In genomic region chr6:48772030-48772429, GRCm38 (mm10) we compare ENCODE assay signal across 9 mouse cellular contexts. TPM values are rescaled to one million over a fixed set of nuclear protein-coding genes. Genes with fewer than 3 reads are reported as not detected.
DNase-seq lines count a peak whose midpoint lies in the region; ATAC-seq and TF ChIP-seq lines count a peak whose summit lies in the region.
"Had no signal": no experiment of that assay in that cellular context is flagged by ENCODE, and none has a peak within 500 bp of the region (broad histone marks: within the 10 kb centered on the region; RNA-seq: fewer than 3 reads in every experiment).

No protein-coding gene starts in this region.

- 0 out of 2 replicates have a peak, but pooled peaks have one; percentile 44 for ATAC-seq in embryonic facial prominence, embryonic 14.5 days (ENCODE audit: low read depth)
- peak; percentile 75 for ATAC-seq in heart, postnatal 0 days (ENCODE audit: insufficient read depth, low read depth)
- ATAC-seq in lung, embryonic 14.5 days (ENCODE audit: insufficient read depth) = peak; percentile 68

- no peak overlapping the region for H3K9ac ChIP-seq in embryonic facial prominence, embryonic 14.5 days (ENCODE audit: low read depth, low read length)
- H3K9ac ChIP-seq in heart, postnatal 0 days (replicated peaks; ENCODE audit: low read depth, low read length) = no peak overlapping the region
- H3K9ac ChIP-seq in lung, embryonic 14.5 days = no peak overlapping the region
- H3K9ac ChIP-seq: embryonic facial prominence, embryonic 13.5 days had no signal

- no peak overlapping the region for H3K4me3 ChIP-seq in embryonic facial prominence, embryonic 14.5 days (ENCODE audit: low read depth, low read length)
- H3K4me3 ChIP-seq in heart, postnatal 0 days (ENCODE audit: low read depth, low read length) = no peak overlapping the region
- no peak overlapping the region for H3K4me3 ChIP-seq in lung, embryonic 14.5 days (ENCODE audit: low read depth, low read length)
- H3K4me3 ChIP-seq: embryonic facial prominence, embryonic 13.5 days had no signal

- no peaks in the 10 kb centered on the region for H3K4me1 ChIP-seq in embryonic facial prominence, embryonic 14.5 days (ENCODE audit: control insufficient read depth, insufficient read depth, low read length)
- H3K4me1 ChIP-seq in heart, postnatal 0 days (ENCODE audit: control insufficient read depth, insufficient read depth) = no peaks in the 10 kb centered on the region
- H3K4me1 ChIP-seq in lung, embryonic 14.5 days (ENCODE audit: insufficient read depth) = no peaks in the 10 kb centered on the region
- H3K4me1 ChIP-seq: embryonic facial prominence, embryonic 13.5 days had no signal

- no peak overlapping the region for H3K27ac ChIP-seq in embryonic facial prominence, embryonic 14.5 days (replicated peaks; ENCODE audit: low read depth, low read length)
- H3K27ac ChIP-seq in heart, postnatal 0 days (ENCODE audit: low read depth) = no peak overlapping the region
- no peak overlapping the region for H3K27ac ChIP-seq in lung, embryonic 14.5 days (ENCODE audit: low read depth)
- H3K27ac ChIP-seq: embryonic facial prominence, embryonic 13.5 days had no signal

- WGBS in embryonic facial prominence, embryonic 14.5 days = 11% methylated on average over 8 of the region's 8 CpGs
- WGBS in heart, postnatal 0 days = 7% methylated on average over 8 of the region's 8 CpGs
- WGBS in lung, embryonic 14.5 days = 10% methylated on average over 8 of the region's 8 CpGs

- peak; percentile 89 for TF ChIP-seq CTCF in heart, postnatal 0 days (IDR thresholded peaks at IDR 0.05; ENCODE audit: low read depth)
- peak; percentile 93 for TF ChIP-seq CTCF in lung, embryonic 14.5 days (IDR thresholded peaks at IDR 0.05; ENCODE audit: low read depth)

- no peak for TF ChIP-seq EP300 in heart, postnatal 0 days (IDR thresholded peaks at IDR 0.05; ENCODE audit: low read depth)

- peak; percentile 89 to 90 for DNase-seq in B cell, adult 2 months
- peak; percentile 83 for DNase-seq in adrenal gland, postnatal 25 days
- peak; percentile 78 for DNase-seq in embryonic facial prominence, embryonic 14.5 days (ENCODE audit: low spot score)
- peak; percentile 79 for DNase-seq in heart, postnatal 0 days (ENCODE audit: low spot score)
- DNase-seq in kidney, postnatal 4 days = peak; percentile 90 to 91
- peak; percentile 88 for DNase-seq in lung, embryonic 14.5 days
- DNase-seq in ovary, adult 18-20 months (ENCODE audit: low spot score) = peak; percentile 49
- peak; percentile 62 to 71 for DNase-seq in thymus, adult 18-20 months

- no peaks in the 10 kb centered on the region for H3K27me3 ChIP-seq in embryonic facial prominence, embryonic 14.5 days (replicated peaks; ENCODE audit: control insufficient read depth, insufficient read depth, low read length)
- no peaks in the 10 kb centered on the region for H3K27me3 ChIP-seq in heart, postnatal 0 days (ENCODE audit: control insufficient read depth, insufficient read depth, low read length)
- H3K27me3 ChIP-seq in lung, embryonic 14.5 days (ENCODE audit: insufficient read depth, low read length) = no peaks in the 10 kb centered on the region
- H3K27me3 ChIP-seq: embryonic facial prominence, embryonic 13.5 days had no signal

- no peaks in the 10 kb centered on the region for H3K9me3 ChIP-seq in embryonic facial prominence, embryonic 14.5 days (ENCODE audit: control insufficient read depth, low read length)
- H3K9me3 ChIP-seq in heart, postnatal 0 days (replicated peaks; ENCODE audit: control insufficient read depth, low read length) = no peaks in the 10 kb centered on the region
- H3K9me3 ChIP-seq in lung, embryonic 14.5 days (ENCODE audit: low read depth, low read length) = no peaks in the 10 kb centered on the region
- H3K9me3 ChIP-seq: embryonic facial prominence, embryonic 13.5 days had no signal

- peak overlapping the region; percentile 28; the same call in 1 of the 2 replicates for H3K4me2 ChIP-seq in embryonic facial prominence, embryonic 14.5 days (ENCODE audit: low read depth, low read length)
- no peak overlapping the region for H3K4me2 ChIP-seq in heart, postnatal 0 days (ENCODE audit: low read depth, low read length)
- H3K4me2 ChIP-seq in lung, embryonic 14.5 days = no peak overlapping the region
- H3K4me2 ChIP-seq: embryonic facial prominence, embryonic 13.5 days had no signal

- no peaks in the 10 kb centered on the region for H3K36me3 ChIP-seq in embryonic facial prominence, embryonic 14.5 days (ENCODE audit: control insufficient read depth, insufficient read depth, low read length)
- H3K36me3 ChIP-seq in heart, postnatal 0 days (replicated peaks; ENCODE audit: control insufficient read depth, insufficient read depth, low read length) = no peaks in the 10 kb centered on the region
- no peaks in the 10 kb centered on the region for H3K36me3 ChIP-seq in lung, embryonic 14.5 days (ENCODE audit: insufficient read depth)
- H3K36me3 ChIP-seq: embryonic facial prominence, embryonic 13.5 days had no signal

RNA-seq across cellular contexts. Expression of gene Gimap3, which starts 1.4 kb away (rescaled TPM):
- 2.4 and 3.5 TPM in 2 replicates for total RNA-seq in adrenal gland, postnatal 25 days (2021)
- not detected in 2 replicates for polyA plus RNA-seq in embryonic facial prominence, embryonic 14.5 days (2014; fragmentation: Nextera tagmentation; extraction: Ambion mirVana)
- not detected in 2 replicates for total RNA-seq in heart, postnatal 0 days (2014; rRNA removed; ENCODE audit: low replicate concordance)
- 0.08 TPM in 1 of 2 replicates, not detected in the other for polyA plus RNA-seq in heart, postnatal 0 days (2015; fragmentation: Nextera tagmentation; extraction: Ambion mirVana)
- not detected in 2 replicates for polyA plus RNA-seq in lung, embryonic 14.5 days (2014; fragmentation: Nextera tagmentation; extraction: Ambion mirVana)
- polyA plus RNA-seq: embryonic facial prominence, embryonic 13.5 days had no signal

RNA-seq across cellular contexts. Expression of gene Gimap5, which starts 26.0 kb away (rescaled TPM):
- total RNA-seq in adrenal gland, postnatal 25 days (2021) = 10.5 and 16.2 TPM in 2 replicates
- 5.2 and 5.3 TPM in 2 replicates for polyA plus RNA-seq in embryonic facial prominence, embryonic 14.5 days (2014; fragmentation: Nextera tagmentation; extraction: Ambion mirVana)
- total RNA-seq in heart, postnatal 0 days (2014; rRNA removed; ENCODE audit: low replicate concordance) = 8.4 and 46.7 TPM in 2 replicates
- 8.4 and 12.2 TPM in 2 replicates for polyA plus RNA-seq in heart, postnatal 0 days (2015; fragmentation: Nextera tagmentation; extraction: Ambion mirVana)
- polyA plus RNA-seq in lung, embryonic 14.5 days (2014; fragmentation: Nextera tagmentation; extraction: Ambion mirVana) = 20.7 and 21.7 TPM in 2 replicates

RNA-seq across cellular contexts. Expression of gene Gimap1, which starts 33.2 kb away (rescaled TPM):
- 12.9 and 15.5 TPM in 2 replicates for total RNA-seq in adrenal gland, postnatal 25 days (2021)
- polyA plus RNA-seq in embryonic facial prominence, embryonic 14.5 days (2014; fragmentation: Nextera tagmentation; extraction: Ambion mirVana) = 10.5 and 12.7 TPM in 2 replicates
- total RNA-seq in heart, postnatal 0 days (2014; rRNA removed; ENCODE audit: low replicate concordance) = 14.5 and 19.7 TPM in 2 replicates
- polyA plus RNA-seq in heart, postnatal 0 days (2015; fragmentation: Nextera tagmentation; extraction: Ambion mirVana) = 22.7 and 23.1 TPM in 2 replicates
- polyA plus RNA-seq in lung, embryonic 14.5 days (2014; fragmentation: Nextera tagmentation; extraction: Ambion mirVana) = 35.3 and 37.2 TPM in 2 replicates

RNA-seq across cellular contexts. Expression of gene Gimap7, which starts 53.6 kb away (rescaled TPM):
- 0.33 TPM in 1 of 2 replicates, not detected in the other for total RNA-seq in adrenal gland, postnatal 25 days (2021)
- not detected in 2 replicates for polyA plus RNA-seq in embryonic facial prominence, embryonic 14.5 days (2014; fragmentation: Nextera tagmentation; extraction: Ambion mirVana)
- not detected in 2 replicates for total RNA-seq in heart, postnatal 0 days (2014; rRNA removed; ENCODE audit: low replicate concordance)
- not detected in 2 replicates for polyA plus RNA-seq in heart, postnatal 0 days (2015; fragmentation: Nextera tagmentation; extraction: Ambion mirVana)
- not detected in 2 replicates for polyA plus RNA-seq in lung, embryonic 14.5 days (2014; fragmentation: Nextera tagmentation; extraction: Ambion mirVana)
- polyA plus RNA-seq: embryonic facial prominence, embryonic 13.5 days had no signal

RNA-seq across cellular contexts. Expression of gene Gm28053, which starts 53.6 kb away (rescaled TPM):
- 6.7 and 6.9 TPM in 2 replicates for total RNA-seq in adrenal gland, postnatal 25 days (2021)
- polyA plus RNA-seq in embryonic facial prominence, embryonic 14.5 days (2014; fragmentation: Nextera tagmentation; extraction: Ambion mirVana) = 3.2 TPM in 1 of 2 replicates, not detected in the other
- total RNA-seq in heart, postnatal 0 days (2014; rRNA removed; ENCODE audit: low replicate concordance) = not detected in 2 replicates
- polyA plus RNA-seq in heart, postnatal 0 days (2015; fragmentation: Nextera tagmentation; extraction: Ambion mirVana) = 3.0 and 4.1 TPM in 2 replicates
- polyA plus RNA-seq in lung, embryonic 14.5 days (2014; fragmentation: Nextera tagmentation; extraction: Ambion mirVana) = 3.8 and 3.9 TPM in 2 replicates
